Mouse (Mus musculus): ENCODE results near the gene 5730409E04Rik.

GRCm38 (mm10) chr4:126655356-126655755, 45.7 kb downstream of the 5730409E04Rik start:
- no peak for TF ChIP-seq CTCF (IDR thresholded peaks at IDR 0.05; ENCODE audit: low read depth)
- no peak for TF ChIP-seq EP300 (IDR thresholded peaks at IDR 0.05; ENCODE audit: low read depth)

Data from liver, embryonic 14.5 days (tissue).